Mouse (Mus musculus): ENCODE measurements around the gene Hist1h2ap. TPM values are rescaled to one million over a fixed set of nuclear protein-coding genes. Genes with fewer than 3 reads are reported as not detected.
A peak's percentile ranks its signal among the peaks of the same experiment; 100 is the strongest.

Hist1h2ap gene
- polyA plus RNA-seq, 1 experiment = 71.3 TPM

DNA sequence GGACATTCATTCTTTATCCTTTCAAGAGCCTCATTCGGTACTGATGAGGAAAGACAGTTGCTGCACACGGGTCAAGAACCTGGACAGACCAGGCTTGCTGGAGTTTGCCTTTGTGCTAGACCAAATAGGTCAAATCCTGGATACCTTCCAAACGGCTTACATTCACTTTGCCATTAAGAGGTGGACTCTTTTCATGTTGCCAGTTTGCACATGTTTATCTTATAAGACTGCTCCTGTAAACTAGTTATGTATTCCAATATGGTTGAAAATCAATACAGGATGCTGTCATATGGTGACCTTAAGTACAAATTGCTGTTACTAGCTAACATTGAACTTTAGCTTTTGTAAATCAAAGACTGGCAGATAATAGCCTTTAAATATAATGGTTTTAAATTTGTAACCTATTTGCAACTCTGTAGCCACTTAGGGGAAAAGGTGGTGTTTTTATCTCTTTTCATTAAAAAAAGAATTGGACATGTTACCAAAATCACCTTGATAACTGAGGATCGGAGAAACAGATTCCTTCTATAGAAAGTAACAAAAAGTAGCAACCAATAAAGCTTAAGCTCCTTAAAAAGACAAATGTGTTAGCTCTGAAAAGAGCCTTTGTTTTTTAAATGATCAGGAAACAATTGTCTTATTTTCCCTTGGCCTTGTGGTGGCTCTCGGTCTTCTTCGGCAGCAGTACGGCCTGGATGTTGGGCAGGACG is 47.0 kb downstream of the Hist1h2ap start:
- peak; percentile 72 for DNase-seq (ENCODE audit: low read depth)
- TF ChIP-seq POLR2A (IDR thresholded peaks at IDR 0.05; ENCODE audit: borderline replicate concordance, extremely low read depth, insufficient read depth, insufficient read length, poor library complexity, severe bottlenecking) (no peak), CTCF (IDR thresholded peaks at IDR 0.05; ENCODE audit: borderline replicate concordance, extremely low read depth, insufficient read depth, insufficient read length) (no peak)

DNA sequence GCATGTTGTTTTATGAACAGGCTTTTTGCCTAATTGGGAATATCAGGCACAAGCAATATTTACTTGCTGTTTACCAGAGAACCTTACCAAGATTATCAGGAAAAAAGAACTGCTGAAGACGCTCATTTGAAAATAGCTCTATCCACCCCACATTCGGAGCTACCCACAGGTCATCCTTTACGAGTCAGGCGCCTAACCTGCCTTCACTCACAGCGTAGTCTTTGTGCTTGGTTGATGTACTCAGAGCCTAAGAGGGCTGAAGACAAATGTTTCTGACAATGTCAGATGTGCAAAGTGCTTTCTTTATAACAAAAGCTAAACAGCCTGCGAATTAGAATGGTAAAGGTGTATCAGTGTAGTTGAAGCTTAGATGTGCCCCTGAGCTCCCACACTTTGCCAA is 49.0 kb downstream of the Hist1h2ap start:
- TF ChIP-seq CTCF (IDR thresholded peaks at IDR 0.05; ENCODE audit: borderline replicate concordance, extremely low read depth, insufficient read depth, insufficient read length) (no peak), POLR2A (IDR thresholded peaks at IDR 0.05; ENCODE audit: borderline replicate concordance, extremely low read depth, insufficient read depth, insufficient read length, poor library complexity, severe bottlenecking) (no peak)
- no peak for DNase-seq (ENCODE audit: low read depth)

DNA sequence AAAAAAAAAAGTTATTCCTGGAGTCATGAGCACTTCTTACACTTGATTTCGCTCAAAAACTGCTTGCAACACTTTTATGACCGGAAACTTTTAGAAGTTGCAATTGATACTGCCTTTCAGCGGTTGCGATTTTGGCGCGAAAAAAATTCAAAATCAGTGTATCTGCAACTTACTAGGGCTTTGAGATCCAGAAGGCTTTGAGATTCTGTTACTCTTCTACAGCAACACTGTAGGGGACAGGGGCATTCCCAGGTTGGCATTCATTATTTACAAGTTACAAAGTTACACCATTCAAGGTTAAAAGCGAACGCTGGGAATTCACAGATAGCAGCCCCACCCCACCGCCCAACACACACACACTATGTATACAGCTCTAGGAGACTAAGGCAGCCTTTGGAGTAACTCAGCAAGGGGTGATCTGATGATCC is 49.6 kb downstream of the Hist1h2ap start:
- DNase-seq (ENCODE audit: low read depth) = peak; percentile 76
- no peak for TF ChIP-seq CTCF (IDR thresholded peaks at IDR 0.05; ENCODE audit: borderline replicate concordance, extremely low read depth, insufficient read depth, insufficient read length)
- TF ChIP-seq POLR2A (IDR thresholded peaks at IDR 0.05; ENCODE audit: borderline replicate concordance, extremely low read depth, insufficient read depth, insufficient read length, poor library complexity, severe bottlenecking) = no peak

DNA sequence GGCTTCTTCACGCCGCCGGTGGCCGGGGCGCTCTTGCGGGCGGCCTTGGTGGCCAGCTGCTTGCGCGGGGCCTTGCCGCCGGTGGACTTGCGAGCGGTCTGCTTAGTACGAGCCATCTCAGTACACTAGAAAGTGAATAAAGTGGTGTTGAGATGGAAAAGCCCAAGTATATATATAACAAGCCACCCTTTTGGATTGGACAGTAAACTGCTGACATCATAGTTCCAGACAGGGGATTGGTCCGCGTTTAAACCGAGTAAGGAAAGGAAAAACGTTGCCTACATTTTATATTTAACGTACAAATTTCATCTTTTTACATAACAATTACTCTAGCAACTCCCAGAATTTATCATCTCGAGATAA is 50.1 kb downstream of the Hist1h2ap start, which contains the start of gene Hist1h3i:
Hist1h3i (minus strand) TSS at position 116 of the 363 bp plus-strand sequence.
- peak; percentile 98 for DNase-seq (ENCODE audit: low read depth)
- TF ChIP-seq CTCF (IDR thresholded peaks at IDR 0.05; ENCODE audit: borderline replicate concordance, extremely low read depth, insufficient read depth, insufficient read length) (no peak), POLR2A (IDR thresholded peaks at IDR 0.05; ENCODE audit: borderline replicate concordance, extremely low read depth, insufficient read depth, insufficient read length, poor library complexity, severe bottlenecking) (peak; percentile 3; the same call in 1 of the 2 replicates)

Other genes starting within 250 kb of the Hist1h2ap start
- not detected in 2 replicates for gene Olfr1362, start 219.5 kb downstream of the Hist1h2ap start, polyA plus RNA-seq (2012; rRNA removed)
- not detected in 2 replicates for gene Olfr11, start 191.0 kb downstream of the Hist1h2ap start, polyA plus RNA-seq (2012; rRNA removed)
- not detected in 2 replicates for gene Olfr1361, start 170.1 kb downstream of the Hist1h2ap start, polyA plus RNA-seq (2012; rRNA removed)
- gene Olfr1360, start 156.1 kb downstream of the Hist1h2ap start, polyA plus RNA-seq (2012; rRNA removed) = not detected in 2 replicates
- gene Olfr1359, start 135.4 kb downstream of the Hist1h2ap start, polyA plus RNA-seq (2012; rRNA removed) = not detected in 2 replicates
- 11.3 and 14.5 TPM in 2 replicates for gene Hist1h2bl, start 117.4 kb downstream of the Hist1h2ap start, polyA plus RNA-seq (2012; rRNA removed)
- gene Hist1h2ai, start 117.1 kb downstream of the Hist1h2ap start, polyA plus RNA-seq (2012; rRNA removed) = 14.3 and 24.3 TPM in 2 replicates
- gene Hist1h3h, start 115.8 kb downstream of the Hist1h2ap start, polyA plus RNA-seq (2012; rRNA removed) = 39.0 and 49.4 TPM in 2 replicates
- gene Hist1h2bm, start 111.5 kb downstream of the Hist1h2ap start, polyA plus RNA-seq (2012; rRNA removed) = 17.0 and 18.2 TPM in 2 replicates
- gene Hist1h4j, start 98.4 kb downstream of the Hist1h2ap start, polyA plus RNA-seq (2012; rRNA removed) = 17.8 and 19.9 TPM in 2 replicates
- gene Hist1h4k, start 83.0 kb downstream of the Hist1h2ap start, polyA plus RNA-seq (2012; rRNA removed) = 20.2 and 29.6 TPM in 2 replicates
- gene Hist1h2ak, start 79.7 kb downstream of the Hist1h2ap start, polyA plus RNA-seq (2012; rRNA removed) = 21.4 and 26.4 TPM in 2 replicates
- gene Hist1h2bn, start 79.4 kb downstream of the Hist1h2ap start, polyA plus RNA-seq (2012; rRNA removed) = 13.5 and 30.8 TPM in 2 replicates
- gene Hist1h1b, start 52.9 kb downstream of the Hist1h2ap start, polyA plus RNA-seq (2012; rRNA removed) = 4.3 and 4.5 TPM in 2 replicates
- 35.6 and 40.1 TPM in 2 replicates for gene Hist1h3i, start 50.1 kb downstream of the Hist1h2ap start, polyA plus RNA-seq (2012; rRNA removed)
- 8.8 and 12.7 TPM in 2 replicates for gene Hist1h2an, start 46.3 kb downstream of the Hist1h2ap start, polyA plus RNA-seq (2012; rRNA removed)
- 2.5 TPM in 2 replicates for gene Hist1h2bp, start 46.0 kb downstream of the Hist1h2ap start, polyA plus RNA-seq (2012; rRNA removed)
- gene Hist1h2bq, start 23.3 kb downstream of the Hist1h2ap start, polyA plus RNA-seq (2012; rRNA removed) = 12.6 and 16.3 TPM in 2 replicates
- gene Hist1h2ao, start 23.0 kb downstream of the Hist1h2ap start, polyA plus RNA-seq (2012; rRNA removed) = not detected in 2 replicates
- not detected in 2 replicates for gene Hist1h4m, start 21.8 kb downstream of the Hist1h2ap start, polyA plus RNA-seq (2012; rRNA removed)
- 25.9 and 58.6 TPM in 2 replicates for gene Hist1h4n, start 1.3 kb downstream of the Hist1h2ap start, polyA plus RNA-seq (2012; rRNA removed)
- gene Hist1h2br, start 236 bp upstream of the Hist1h2ap start, polyA plus RNA-seq (2012; rRNA removed) = 5.6 and 6.6 TPM in 2 replicates
- gene Zfp184, start 111.6 kb upstream of the Hist1h2ap start, polyA plus RNA-seq (2012; rRNA removed) = 14.5 and 14.9 TPM in 2 replicates
- 0.04 TPM in 1 of 2 replicates, not detected in the other for gene Pom121l2, start 147.7 kb upstream of the Hist1h2ap start, polyA plus RNA-seq (2012; rRNA removed)
- 0.08 and 0.21 TPM in 2 replicates for gene Prss16, start 176.2 kb upstream of the Hist1h2ap start, polyA plus RNA-seq (2012; rRNA removed)
- gene Hist1h2ah, start 202.1 kb upstream of the Hist1h2ap start, polyA plus RNA-seq (2012; rRNA removed) = 8.8 and 13.4 TPM in 2 replicates
- gene Hist1h2bk, start 202.4 kb upstream of the Hist1h2ap start, polyA plus RNA-seq (2012; rRNA removed) = 20.9 and 21.3 TPM in 2 replicates
- gene Hist1h4i, start 207.9 kb upstream of the Hist1h2ap start, polyA plus RNA-seq (2012; rRNA removed) = 20.0 and 40.1 TPM in 2 replicates
- gene Hist1h2ag, start 209.4 kb upstream of the Hist1h2ap start, polyA plus RNA-seq (2012; rRNA removed) = 32.1 and 55.3 TPM in 2 replicates
- gene Hist1h2bj, start 209.7 kb upstream of the Hist1h2ap start, polyA plus RNA-seq (2012; rRNA removed) = 20.2 and 23.7 TPM in 2 replicates

All from brain, embryonic 14.5 days (tissue).